Mouse (Mus musculus) megakaryocyte, embryonic 14.5 days (primary cell): ENCODE results near the gene Gucy2g.

Experiments
- FLI1 ChIP-seq: IDR thresholded peaks from 2 replicates; pipeline ENCODE4 v1.6.1; 2012; ENCODE audit warnings: low read length, inconsistent platforms, mixed read lengths
- GATA1 ChIP-seq: IDR thresholded peaks from 3 replicates; pipeline ENCODE4 v1.6.1; 2012; ENCODE audit warnings: mixed read lengths, low read length, inconsistent platforms, borderline replicate concordance

GRCm38 (mm10) chr19:55236026-55236425 lies 5.0 kb downstream of the Gucy2g start:
- TF ChIP-seq FLI1 (no peak), GATA1 (no peak)
